Mouse (Mus musculus): ENCODE data around the gene Ahcyl2. TPM values are rescaled to one million over a fixed set of nuclear protein-coding genes. Genes with fewer than 3 reads are reported as not detected.
A peak's percentile ranks its signal among the peaks of the same experiment; 100 is the strongest.
"Not testable (repeated sequence)": the region's sequence is repeated elsewhere in the genome, so short reads cannot be mapped to it uniquely, and the experiment has no call there.

Gene Ahcyl2
- polyA plus RNA-seq, 1 experiment from 2014 or later = 22.3 TPM

GRCm38 (mm10) chr6:29736610-29737458 is 31.0 kb upstream of the Ahcyl2 start:
- Histone ChIP-seq H3K4me2 (ENCODE audit: low read length) (peak overlapping the region; percentile 97), H3K4me3 (ENCODE audit: low read length) (peak overlapping the region; percentile 74), H3K9me3 (ENCODE audit: control insufficient read depth, low read length) (no peaks in the 10 kb centered on the region), H3K4me1 (ENCODE audit: control insufficient read depth, insufficient read depth, low read depth, low read length) (peaks cover 11% of the 10 kb centered on the region; the same call in 1 of the 2 replicates), H3K9ac (ENCODE audit: low read depth, low read length) (peak overlapping the region; percentile 81), H3K27me3 (replicated peaks; ENCODE audit: control insufficient read depth, insufficient read depth, low read length) (no peaks in the 10 kb centered on the region), H3K27ac (ENCODE audit: low read depth, low read length) (peak overlapping the region; percentile 89), H3K36me3 (ENCODE audit: control insufficient read depth, insufficient read depth, low read length) (no peaks in the 10 kb centered on the region)
- no peak for ATAC-seq
- 14% methylated on average over 13 of the region's 13 CpGs for WGBS

GRCm38 (mm10) chr6:29751466-29752152 is 16.2 kb upstream of the Ahcyl2 start:
- H3K9me3 ChIP-seq (ENCODE audit: control insufficient read depth, low read length) = peaks cover 3% of the 10 kb centered on the region
- H3K9ac ChIP-seq (ENCODE audit: low read depth, low read length) = no peak overlapping the region
- no peak overlapping the region for H3K4me2 ChIP-seq (ENCODE audit: low read length)
- WGBS = 97% methylated on average over 3 of the region's 3 CpGs
- H3K27me3 ChIP-seq (replicated peaks; ENCODE audit: control insufficient read depth, insufficient read depth, low read length) = no peaks in the 10 kb centered on the region
- no peak overlapping the region for H3K27ac ChIP-seq (ENCODE audit: low read depth, low read length)
- no peaks in the 10 kb centered on the region for H3K4me1 ChIP-seq (ENCODE audit: control insufficient read depth, insufficient read depth, low read depth, low read length)
- no peaks in the 10 kb centered on the region; the same call in 1 of the 2 replicates for H3K36me3 ChIP-seq (ENCODE audit: control insufficient read depth, insufficient read depth, low read length)
- ATAC-seq = no peak
- no peak overlapping the region for H3K4me3 ChIP-seq (ENCODE audit: low read length)

GRCm38 (mm10) chr6:29753336-29753735 is 14.5 kb upstream of the Ahcyl2 start:
- peaks cover 2% of the 10 kb centered on the region; the same call in 1 of the 2 replicates for H3K36me3 ChIP-seq (ENCODE audit: control insufficient read depth, insufficient read depth, low read length)
- no peaks in the 10 kb centered on the region for H3K27me3 ChIP-seq (replicated peaks; ENCODE audit: control insufficient read depth, insufficient read depth, low read length)
- peaks cover 3% of the 10 kb centered on the region for H3K9me3 ChIP-seq (ENCODE audit: control insufficient read depth, low read length)
- no peak overlapping the region for H3K27ac ChIP-seq (ENCODE audit: low read depth, low read length)
- H3K4me2 ChIP-seq (ENCODE audit: low read length) = no peak overlapping the region
- 60% methylated on average over 11 of the region's 11 CpGs for WGBS
- no peak overlapping the region for H3K4me3 ChIP-seq (ENCODE audit: low read length)
- H3K9ac ChIP-seq (ENCODE audit: low read depth, low read length) = no peak overlapping the region
- H3K4me1 ChIP-seq (ENCODE audit: control insufficient read depth, insufficient read depth, low read depth, low read length) = no peaks in the 10 kb centered on the region
- ATAC-seq = no peak

- 74% methylated on average over 5 of the region's 5 CpGs for WGBS
- no peaks in the 10 kb centered on the region for H3K9me3 ChIP-seq (ENCODE audit: control insufficient read depth, low read length)
- no peak overlapping the region for H3K4me2 ChIP-seq (ENCODE audit: low read length)
- H3K27ac ChIP-seq (ENCODE audit: low read depth, low read length) = no peak overlapping the region
- ATAC-seq = no peak
- H3K4me1 ChIP-seq (ENCODE audit: control insufficient read depth, insufficient read depth, low read depth, low read length) = no peaks in the 10 kb centered on the region
- H3K9ac ChIP-seq (ENCODE audit: low read depth, low read length) = no peak overlapping the region
- H3K36me3 ChIP-seq (ENCODE audit: control insufficient read depth, insufficient read depth, low read length) = peaks cover 2% of the 10 kb centered on the region; the same call in 1 of the 2 replicates
- H3K4me3 ChIP-seq (ENCODE audit: low read length) = no peak overlapping the region
- H3K27me3 ChIP-seq (replicated peaks; ENCODE audit: control insufficient read depth, insufficient read depth, low read length) = no peaks in the 10 kb centered on the region
Observed at GRCm38 (mm10) chr6:29756001-29756400, 11.8 kb upstream of the Ahcyl2 start.

GRCm38 (mm10) chr6:29756476-29756875 is 11.3 kb upstream of the Ahcyl2 start:
- Histone ChIP-seq H3K9ac (ENCODE audit: low read depth, low read length) (no peak overlapping the region), H3K27me3 (replicated peaks; ENCODE audit: control insufficient read depth, insufficient read depth, low read length) (no peaks in the 10 kb centered on the region), H3K9me3 (ENCODE audit: control insufficient read depth, low read length) (no peaks in the 10 kb centered on the region), H3K27ac (ENCODE audit: low read depth, low read length) (no peak overlapping the region), H3K4me2 (ENCODE audit: low read length) (no peak overlapping the region), H3K4me3 (ENCODE audit: low read length) (no peak overlapping the region), H3K36me3 (ENCODE audit: control insufficient read depth, insufficient read depth, low read length) (peaks cover 2% of the 10 kb centered on the region; the same call in 1 of the 2 replicates), H3K4me1 (ENCODE audit: control insufficient read depth, insufficient read depth, low read depth, low read length) (no peaks in the 10 kb centered on the region)
- ATAC-seq = no peak
- 81% methylated on average over 4 of the region's 4 CpGs for WGBS

GRCm38 (mm10) chr6:29758417-29758816 is 9.4 kb upstream of the Ahcyl2 start:
- no peaks in the 10 kb centered on the region for H3K4me1 ChIP-seq (ENCODE audit: control insufficient read depth, insufficient read depth, low read depth, low read length)
- no peak overlapping the region for H3K27ac ChIP-seq (ENCODE audit: low read depth, low read length)
- no peaks in the 10 kb centered on the region for H3K9me3 ChIP-seq (ENCODE audit: control insufficient read depth, low read length)
- H3K27me3 ChIP-seq (replicated peaks; ENCODE audit: control insufficient read depth, insufficient read depth, low read length) = no peaks in the 10 kb centered on the region
- WGBS = 47% methylated on average over 4 of the region's 4 CpGs
- no peak overlapping the region for H3K4me2 ChIP-seq (ENCODE audit: low read length)
- ATAC-seq = peak; percentile 44; the same call in 1 of the 2 replicates
- H3K9ac ChIP-seq (ENCODE audit: low read depth, low read length) = no peak overlapping the region
- H3K36me3 ChIP-seq (ENCODE audit: control insufficient read depth, insufficient read depth, low read length) = peaks cover 2% of the 10 kb centered on the region; the same call in 1 of the 2 replicates
- no peak overlapping the region for H3K4me3 ChIP-seq (ENCODE audit: low read length)

GRCm38 (mm10) chr6:29759012-29759679 is 8.7 kb upstream of the Ahcyl2 start:
- Histone ChIP-seq H3K27ac (ENCODE audit: low read depth, low read length) (no peak overlapping the region), H3K27me3 (replicated peaks; ENCODE audit: control insufficient read depth, insufficient read depth, low read length) (no peaks in the 10 kb centered on the region), H3K4me2 (ENCODE audit: low read length) (no peak overlapping the region), H3K9me3 (ENCODE audit: control insufficient read depth, low read length) (no peaks in the 10 kb centered on the region), H3K4me3 (ENCODE audit: low read length) (no peak overlapping the region), H3K4me1 (ENCODE audit: control insufficient read depth, insufficient read depth, low read depth, low read length) (no peaks in the 10 kb centered on the region), H3K36me3 (ENCODE audit: control insufficient read depth, insufficient read depth, low read length) (peaks cover 2% of the 10 kb centered on the region; the same call in 1 of the 2 replicates), H3K9ac (ENCODE audit: low read depth, low read length) (no peak overlapping the region)
- no peak; the same call in 1 of the 2 replicates for ATAC-seq
- WGBS = 86% methylated on average over 13 of the region's 13 CpGs

GRCm38 (mm10) chr6:29760397-29760796 is 7.4 kb upstream of the Ahcyl2 start:
- not testable (repeated sequence) for H3K9ac ChIP-seq (ENCODE audit: low read depth, low read length); ATAC-seq; H3K9me3 ChIP-seq (ENCODE audit: control insufficient read depth, low read length); H3K4me2 ChIP-seq (ENCODE audit: low read length); H3K36me3 ChIP-seq (ENCODE audit: control insufficient read depth, insufficient read depth, low read length); H3K4me1 ChIP-seq (ENCODE audit: control insufficient read depth, insufficient read depth, low read depth, low read length); H3K27ac ChIP-seq (ENCODE audit: low read depth, low read length); H3K4me3 ChIP-seq (ENCODE audit: low read length); H3K27me3 ChIP-seq (replicated peaks; ENCODE audit: control insufficient read depth, insufficient read depth, low read length)
- 80% methylated on average over 2 of the region's 2 CpGs for WGBS

GRCm38 (mm10) chr6:29761282-29761681 is 6.5 kb upstream of the Ahcyl2 start:
- H3K4me1 ChIP-seq (ENCODE audit: control insufficient read depth, insufficient read depth, low read depth, low read length) = no peaks in the 10 kb centered on the region
- ATAC-seq = no peak
- H3K4me3 ChIP-seq (ENCODE audit: low read length) = no peak overlapping the region
- H3K36me3 ChIP-seq (ENCODE audit: control insufficient read depth, insufficient read depth, low read length) = 0 out of 2 replicates have a peak, but pooled peaks cover 2% of the 10 kb centered on the region
- H3K9me3 ChIP-seq (ENCODE audit: control insufficient read depth, low read length) = no peaks in the 10 kb centered on the region
- H3K27ac ChIP-seq (ENCODE audit: low read depth, low read length) = no peak overlapping the region
- H3K4me2 ChIP-seq (ENCODE audit: low read length) = no peak overlapping the region
- H3K9ac ChIP-seq (ENCODE audit: low read depth, low read length) = no peak overlapping the region
- WGBS = 95% methylated on average over 4 of the region's 4 CpGs
- no peaks in the 10 kb centered on the region for H3K27me3 ChIP-seq (replicated peaks; ENCODE audit: control insufficient read depth, insufficient read depth, low read length)

All from hindbrain, embryonic 16.5 days (tissue).